Mouse (Mus musculus) embryo, embryonic 10 days (tissue): ENCODE measurements at regions not wholly inside any gene's neighbourhood (a gene's known extent, or its start where the extent isn't known, plus 50 kb on each side); places are given as distances from the start of the nearest gene placed in this dataset.
"Not testable (repeated sequence)": the region's sequence is repeated elsewhere in the genome, so short reads cannot be mapped to it uniquely, and the experiment has no call there.

ENCODE experiments used
- DNase-seq: peaks from one replicate; pipeline ENCODE4 v3.0.0-alpha.2; 2015; ENCODE audit warnings: low spot score

GRCm38 (mm10) chr1:181262496-181262895, 50.7 kb upstream of the Wdr26 start:
- DNase-seq, result no peak

GRCm38 (mm10) chr1:181263216-181263615, 51.4 kb upstream of the Wdr26 start:
- DNase-seq, result no peak

GRCm38 (mm10) chr1:181270469-181270868, 58.7 kb upstream of the Wdr26 start:
- DNase-seq, result not testable (repeated sequence)

- no peak for DNase-seq
Observed at GRCm38 (mm10) chr1:181271164-181271563, 59.4 kb upstream of the Wdr26 start.

- no peak for DNase-seq
Observed at GRCm38 (mm10) chr1:181271821-181272220, 60.0 kb upstream of the Wdr26 start.

GRCm38 (mm10) chr1:181272622-181273296, 61.0 kb upstream of the Wdr26 start:
- peak; percentile 94 for DNase-seq

- no peak for DNase-seq
Observed at GRCm38 (mm10) chr1:181273540-181274204, 61.9 kb upstream of the Wdr26 start.

- DNase-seq, result no peak
Observed at GRCm38 (mm10) chr1:181280826-181281225, 69.0 kb upstream of the Wdr26 start.

GRCm38 (mm10) chr1:181282986-181283385, 69.4 kb upstream of the Cnih3 start:
- not testable (repeated sequence) for DNase-seq

GRCm38 (mm10) chr1:181283539-181283938, 68.9 kb upstream of the Cnih3 start:
- not testable (repeated sequence) for DNase-seq

- DNase-seq, result no peak
Observed at GRCm38 (mm10) chr1:181284301-181285197, 67.9 kb upstream of the Cnih3 start.

- no peak for DNase-seq
Observed at GRCm38 (mm10) chr1:181285600-181285999, 66.8 kb upstream of the Cnih3 start.

GRCm38 (mm10) chr1:181286146-181286545, 66.3 kb upstream of the Cnih3 start:
- DNase-seq, result no peak

GRCm38 (mm10) chr1:181287166-181287565, 65.3 kb upstream of the Cnih3 start:
- DNase-seq, result no peak

- no peak for DNase-seq
Observed at GRCm38 (mm10) chr1:181289385-181290035, 62.9 kb upstream of the Cnih3 start.

- DNase-seq, result no peak
Observed at GRCm38 (mm10) chr1:181291202-181291601, 61.2 kb upstream of the Cnih3 start.

- DNase-seq, result no peak
Observed at GRCm38 (mm10) chr1:181291966-181292365, 60.5 kb upstream of the Cnih3 start.

GRCm38 (mm10) chr1:181293079-181293865, 59.2 kb upstream of the Cnih3 start:
- DNase-seq, result no peak

- DNase-seq, result no peak
Observed at GRCm38 (mm10) chr1:181295651-181296050, 56.8 kb upstream of the Cnih3 start.

- DNase-seq, result no peak
Observed at GRCm38 (mm10) chr1:181298063-181298462, 54.4 kb upstream of the Cnih3 start.

GRCm38 (mm10) chr1:181299075-181299665, 53.3 kb upstream of the Cnih3 start:
- DNase-seq, result no peak
